Mouse (Mus musculus) MEL (cell line): Measurements from ENCODE around the gene B3gnt4. TPM values are rescaled to one million over a fixed set of nuclear protein-coding genes. Genes with fewer than 3 reads are reported as not detected.
A peak's percentile ranks its signal among the peaks of the same experiment; 100 is the strongest.

Source experiments
- DNase-seq: peaks from one replicate; pipeline ENCODE4 v3.0.0; 2011; ENCODE audit warnings: low read depth, low spot score
- H3K27ac ChIP-seq: 2 replicates; pipeline ENCODE4 v1.5.1; 2012; ENCODE audit warnings: low read depth, mild to moderate bottlenecking, control low read depth, low read length, moderate library complexity; ENCODE audit not compliant: control insufficient read depth
- H3K27me3 ChIP-seq, 2 experiments: fragments of 150-350 bp in 1 of 2; sonication (generic) in 1 of 2; 2 replicates each; pipeline ENCODE4 v1.6.1; 2012; ENCODE audit warnings: low read length in 2 of 2, mild to moderate bottlenecking in 2 of 2, improper control_type of control experiment in 1 of 2, moderate library complexity in 1 of 2; ENCODE audit not compliant: insufficient read depth in 2 of 2, control insufficient read depth in 1 of 2
- H3K36me3 ChIP-seq, 2 experiments: 2 replicates each; pipeline ENCODE4 v1.6.1; 2012 to 2014; ENCODE audit warnings: low read length in 2 of 2, improper control_type of control experiment in 1 of 2, inconsistent platforms in 1 of 2, mild to moderate bottlenecking in 1 of 2; ENCODE audit not compliant: insufficient read depth in 2 of 2, control insufficient read depth in 1 of 2
- H3K4me1 ChIP-seq, 2 experiments: fragments of 150-350 bp in 1 of 2; sonication (generic) in 1 of 2; 2 replicates each; pipeline ENCODE4 v1.6.1; 2012; ENCODE audit warnings: low read length in 2 of 2, improper control_type of control experiment in 1 of 2, mild to moderate bottlenecking in 1 of 2; ENCODE audit not compliant: insufficient read depth in 2 of 2, control insufficient read depth in 1 of 2
- H3K4me3 ChIP-seq, 2 experiments: fragments of 150-350 bp in 1 of 2; sonication (generic) in 1 of 2; 2 replicates each; pipeline ENCODE4 v1.5.1; 2012; ENCODE audit warnings: low read depth in 2 of 2, low read length in 2 of 2, mild to moderate bottlenecking in 2 of 2, moderate library complexity in 2 of 2, control low read depth in 1 of 2, improper control_type of control experiment in 1 of 2; ENCODE audit not compliant: control insufficient read depth in 1 of 2, insufficient read depth in 1 of 2
- H3K79me2 ChIP-seq: 2 replicates; pipeline ENCODE4 v1.6.1; 2012; ENCODE audit warnings: mild to moderate bottlenecking, low read length, moderate library complexity; ENCODE audit not compliant: control insufficient read depth, poor library complexity, insufficient read depth
- H3K9ac ChIP-seq: 2 replicates; pipeline ENCODE4 v1.6.1; 2012; ENCODE audit warnings: low read depth, mild to moderate bottlenecking, control low read depth, low read length, moderate library complexity; ENCODE audit not compliant: control insufficient read depth, poor library complexity, severe bottlenecking
- H3K9me3 ChIP-seq: fragments of 150-350 bp; sonication (generic); replicated peaks from 2 replicates; pipeline ENCODE4 v1.6.1; 2012; ENCODE audit warnings: mild to moderate bottlenecking, low read length, improper control_type of control experiment, moderate library complexity; ENCODE audit not compliant: insufficient read depth
- BHLHE40 ChIP-seq: IDR thresholded peaks from 2 replicates; pipeline ENCODE4 v1.6.1; 2012; ENCODE audit warnings: low read depth, mild to moderate bottlenecking, inconsistent platforms, low read length, improper control_type of control experiment, borderline replicate concordance
- CHD1 ChIP-seq: IDR thresholded peaks from 2 replicates; pipeline ENCODE4 v1.6.1; 2012; ENCODE audit warnings: low read depth, mild to moderate bottlenecking, inconsistent platforms, low read length, improper control_type of control experiment
- EP300 ChIP-seq, 2 experiments: IDR thresholded peaks; 2 replicates each; pipeline ENCODE4 v1.6.1; 2011; ENCODE audit warnings: improper control_type of control experiment in 2 of 2, low read length in 2 of 2, low read depth in 1 of 2, mild to moderate bottlenecking in 1 of 2
- ETS1 ChIP-seq: IDR thresholded peaks from 2 replicates; pipeline ENCODE4 v1.6.1; 2012; ENCODE audit warnings: low read depth, mild to moderate bottlenecking, inconsistent platforms, low read length, improper control_type of control experiment, moderate library complexity
- HCFC1 ChIP-seq: IDR thresholded peaks from 2 replicates; pipeline ENCODE4 v1.6.1; 2012; ENCODE audit warnings: low read depth, mild to moderate bottlenecking, inconsistent platforms, low read length, improper control_type of control experiment, moderate library complexity
- JUND ChIP-seq: IDR thresholded peaks from 2 replicates; pipeline ENCODE4 v1.6.1; 2011; ENCODE audit warnings: low read depth, mild to moderate bottlenecking, improper control_type of control experiment, low read length
- MAX ChIP-seq: IDR thresholded peaks from 2 replicates; pipeline ENCODE4 v1.6.1; 2011; ENCODE audit warnings: low read length, improper control_type of control experiment
- MAZ ChIP-seq: IDR thresholded peaks from 2 replicates; pipeline ENCODE4 v1.6.1; 2012; ENCODE audit warnings: low read depth, mild to moderate bottlenecking, inconsistent platforms, low read length, improper control_type of control experiment
- MEF2A ChIP-seq: IDR thresholded peaks from 2 replicates; pipeline ENCODE4 v1.6.1; 2014; ENCODE audit warnings: low read depth, mild to moderate bottlenecking, inconsistent platforms, low read length, improper control_type of control experiment; ENCODE audit not compliant: poor library complexity, insufficient replicate concordance, severe bottlenecking; ENCODE audit errors: extremely low read depth
- MXI1 ChIP-seq: IDR thresholded peaks from 2 replicates; pipeline ENCODE4 v1.6.1; 2011; ENCODE audit warnings: mild to moderate bottlenecking, low read depth, low read length, improper control_type of control experiment
- MYC ChIP-seq: IDR thresholded peaks from 2 replicates; pipeline ENCODE4 v1.6.1; 2011; ENCODE audit warnings: low read depth, mild to moderate bottlenecking, low read length, improper control_type of control experiment, moderate library complexity
- NELFE ChIP-seq: IDR thresholded peaks from 2 replicates; pipeline ENCODE4 v1.6.1; 2011; ENCODE audit warnings: low read depth, low read length, improper control_type of control experiment
- POLR2A ChIP-seq, 2 experiments: IDR thresholded peaks; 2 replicates each; pipeline ENCODE4 v1.6.1; 2011 to 2012; ENCODE audit warnings: low read length in 2 of 2, mild to moderate bottlenecking in 2 of 2, control low read depth in 1 of 2, improper control_type of control experiment in 1 of 2, low read depth in 1 of 2, moderate library complexity in 1 of 2; ENCODE audit not compliant: control insufficient read depth in 1 of 2, insufficient read depth in 1 of 2, poor library complexity in 1 of 2
- POLR2AphosphoS5 ChIP-seq: IDR thresholded peaks from 2 replicates; pipeline ENCODE4 v1.6.1; 2012; ENCODE audit warnings: low read depth, borderline replicate concordance, mild to moderate bottlenecking, inconsistent platforms, low read length, moderate library complexity, mixed read lengths
- RCOR1 ChIP-seq: IDR thresholded peaks from 2 replicates; pipeline ENCODE4 v1.6.1; 2012; ENCODE audit warnings: low read depth, mild to moderate bottlenecking, inconsistent platforms, low read length, improper control_type of control experiment
- SIN3A ChIP-seq: IDR thresholded peaks from 2 replicates; pipeline ENCODE4 v1.6.1; 2012; ENCODE audit warnings: low read length, improper control_type of control experiment, inconsistent platforms
- SMC3 ChIP-seq: IDR thresholded peaks from 2 replicates; pipeline ENCODE4 v1.6.1; 2011; ENCODE audit warnings: low read depth, low read length, improper control_type of control experiment
- USF2 ChIP-seq, 2 experiments: IDR thresholded peaks; 2 replicates each; pipeline ENCODE4 v1.6.1; 2011 to 2012; ENCODE audit warnings: improper control_type of control experiment in 2 of 2, low read length in 2 of 2, borderline replicate concordance in 1 of 2, inconsistent platforms in 1 of 2, low read depth in 1 of 2, mild to moderate bottlenecking in 1 of 2; ENCODE audit not compliant: insufficient read depth in 1 of 2
- ZKSCAN1 ChIP-seq: IDR thresholded peaks from 2 replicates; pipeline ENCODE4 v1.6.1; 2012; ENCODE audit warnings: low read depth, mild to moderate bottlenecking, inconsistent platforms, low read length, improper control_type of control experiment, moderate library complexity
- ZNF384 ChIP-seq: IDR thresholded peaks from 2 replicates; pipeline ENCODE4 v1.6.1; 2012; ENCODE audit warnings: low read depth, mild to moderate bottlenecking, inconsistent platforms, low read length, improper control_type of control experiment
- polyA plus RNA-seq, 2 experiments: library from polyadenylated mRNA; stranded (reverse) in 1 of 2; unstranded in 1 of 2; fragments of >175 nt in 1 of 2; fragments of >200 nt in 1 of 2; gene quantifications; 2 replicates each; pipeline versions ENCODE4 v1.2.1 to v1.2.4; 2012; ENCODE audit warnings: low replicate concordance in 2 of 2, low read depth in 1 of 2; ENCODE audit not compliant: insufficient read length in 2 of 2, insufficient read depth in 1 of 2, missing spikeins in 1 of 2
- total RNA-seq: library from RNA; depleted of rRNA; stranded (reverse); fragments of 300-350 nt; gene quantifications from 2 replicates; pipeline ENCODE4 v1.2.3, GENCODE M21; 2012

The B3gnt4 gene
- total and polyA plus RNA-seq, 3 experiments: 0.25 to 0.39 TPM; not detected in 1

DNA sequence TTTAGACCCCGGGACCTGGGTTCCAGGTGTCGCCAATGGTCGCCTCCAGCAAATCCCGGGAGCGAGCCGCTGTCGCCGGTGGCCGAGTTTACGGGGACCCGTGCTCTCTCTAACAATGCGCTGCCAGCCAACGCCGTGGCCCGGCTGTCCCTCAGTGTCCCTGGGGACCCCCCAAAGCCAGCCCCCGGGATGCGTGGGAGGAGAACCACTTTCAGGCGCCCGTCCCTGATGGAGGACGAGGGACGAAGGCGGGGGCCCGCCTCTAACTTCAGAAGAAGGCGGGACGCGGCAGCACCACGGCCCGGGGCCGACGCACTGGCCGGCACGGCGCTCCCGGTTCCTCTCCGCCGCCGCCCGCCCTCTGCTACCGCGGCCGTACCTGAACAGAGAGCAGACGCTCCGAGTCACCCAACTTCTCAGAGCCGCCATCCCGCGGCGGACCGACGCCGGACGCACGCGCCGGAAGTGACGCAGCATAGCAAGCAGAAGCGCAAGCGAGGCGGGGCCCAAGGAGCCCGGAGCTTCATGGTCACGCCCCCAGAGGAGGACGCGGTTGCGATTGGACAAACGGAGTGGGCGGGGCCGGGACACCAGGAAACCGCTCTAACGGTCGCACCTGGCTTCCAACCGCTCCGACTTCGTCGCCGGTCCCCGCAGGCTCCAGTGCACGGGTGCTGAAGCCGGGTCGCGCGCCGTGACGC lies 13.6 kb downstream of the B3gnt4 start, which contains the start of gene Diablo (continued):
- TF ChIP-seq POLR2AphosphoS5 (no peak), NELFE (peak; percentile 93), ETS1 (peak; percentile 28; the same call in 1 of the 2 replicates), RCOR1 (no peak; the same call in 1 of the 2 replicates)

GRCm38 (mm10) chr5:123524393-123524750 lies 14.1 kb downstream of the B3gnt4 start:
- peak overlapping the region; percentile 88 to 99 for H3K4me3 ChIP-seq
- H3K27ac ChIP-seq: no peak overlapping the region; the same call in 1 of the 2 replicates
- H3K9ac ChIP-seq: peak overlapping the region; percentile 60
- DNase-seq: no peak
- no peaks in the 10 kb centered on the region for H3K27me3 ChIP-seq
- H3K4me1 ChIP-seq: peaks cover 3 to 10% of the 10 kb centered on the region in 2 experiments; a peak in 3 of 4 replicates
- TF ChIP-seq HCFC1 (no peak), ZKSCAN1 (no peak), CHD1 (no peak), MEF2A (no peak), ZNF384 (no peak), SIN3A (peak; percentile 77), NELFE (no peak), MAZ (no peak; the same call in 1 of the 2 replicates), SMC3 (no peak), BHLHE40 (no peak), POLR2A (IDR thresholded peaks at IDR 0.05; ENCODE audit: control insufficient read depth in 1 of 2, insufficient read depth in 1 of 2, low read depth in 1 of 2, low read length in 2 of 2, poor library complexity in 1 of 2) (peak in 1 of 2 experiments; percentile 5; a peak in 1 of 4 replicates), MAX (peak; percentile 82), MXI1 (peak; percentile 89), ETS1 (0 out of 2 replicates have a peak, but pooled peaks have one; percentile 4), USF2 (IDR thresholded peaks at IDR 0.05; ENCODE audit: borderline replicate concordance in 1 of 2, insufficient read depth in 1 of 2, low read depth in 1 of 2, low read length in 2 of 2) (no peak), RCOR1 (no peak), MYC (0 out of 2 replicates have a peak, but pooled peaks have one; percentile 38), JUND (no peak), EP300 (IDR thresholded peaks at IDR 0.05; ENCODE audit: low read depth in 1 of 2, low read length in 2 of 2) (no peak; a peak in 1 of 4 replicates)
- peaks cover 0 to 4% of the 10 kb centered on the region in 2 experiments; a peak in 2 of 4 replicates for H3K36me3 ChIP-seq
- peaks cover 6% of the 10 kb centered on the region for H3K79me2 ChIP-seq
- H3K9me3 ChIP-seq: no peaks in the 10 kb centered on the region
